Mouse (Mus musculus) forebrain, embryonic 14.5 days (tissue): Measurements from ENCODE around the gene Orai2. TPM values are rescaled to one million over a fixed set of nuclear protein-coding genes. Genes with fewer than 3 reads are reported as not detected.
"Not testable (repeated sequence)": the region's sequence is repeated elsewhere in the genome, so short reads cannot be mapped to it uniquely, and the experiment has no call there.

Source experiments
- ATAC-seq: fragments of 200-750 bp; cut with Nextera tagmentation; 2 replicates; pipeline ENCODE4 v1.8.0; 2017; ENCODE audit warnings: mild to moderate bottlenecking, moderate library complexity
- DNase-seq: peaks from one replicate; pipeline ENCODE4 v3.0.0-alpha.2; 2015; ENCODE audit warnings: low spot score
- H3K27ac ChIP-seq: fragments of 300-500 bp; sonication (generic); 2 replicates; pipeline ENCODE4 v1.5.1; 2014; ENCODE audit warnings: low read depth, mild to moderate bottlenecking, control low read depth, low read length, moderate library complexity
- H3K27me3 ChIP-seq: fragments of 300-500 bp; sonication (generic); replicated peaks from 2 replicates; pipeline ENCODE4 v1.6.1; 2014; ENCODE audit warnings: low read length, control low read depth, mixed read lengths; ENCODE audit not compliant: control insufficient read depth, insufficient read depth
- H3K36me3 ChIP-seq: fragments of 300-500 bp; sonication (generic); 2 replicates; pipeline ENCODE4 v1.6.1; 2014; ENCODE audit warnings: low read length, control low read depth; ENCODE audit not compliant: control insufficient read depth, insufficient read depth
- H3K4me1 ChIP-seq: fragments of 300-500 bp; sonication (generic); 2 replicates; pipeline ENCODE4 v1.6.1; 2014; ENCODE audit warnings: antibody characterized with exemption, low read length, control low read depth; ENCODE audit not compliant: control insufficient read depth, insufficient read depth
- H3K4me2 ChIP-seq: fragments of 300-500 bp; sonication (generic); 2 replicates; pipeline ENCODE4 v1.6.1; 2014; ENCODE audit warnings: mild to moderate bottlenecking, control low read depth, low read length
- H3K4me3 ChIP-seq: fragments of 300-500 bp; sonication (generic); 2 replicates; pipeline ENCODE4 v1.5.1; 2014; ENCODE audit warnings: low read depth, low read length, control low read depth
- H3K9ac ChIP-seq: fragments of 300-500 bp; sonication (generic); 2 replicates; pipeline ENCODE4 v1.6.1; 2014; ENCODE audit warnings: mild to moderate bottlenecking, low read length, control low read depth, moderate library complexity
- H3K9me3 ChIP-seq: fragments of 300-500 bp; sonication (generic); replicated peaks from 2 replicates; pipeline ENCODE4 v1.6.1; 2016; ENCODE audit warnings: low read length, control low read depth, mixed read lengths; ENCODE audit not compliant: control insufficient read depth
- WGBS: fragments of 180-500 bp; shearing (Covaris S2); extraction: QIAGEN DNeasy Blood & Tissue Kit; methylation state at CpG from one replicate; pipeline ENCODE4 v1.1.7; 2014; 5-methylcytosine and 5-hydroxymethylcytosine counted together
- polyA plus RNA-seq: library from polyadenylated mRNA; unstranded; fragments of >200 nt; fragmentation: Nextera tagmentation; extraction: Ambion mirVana; gene quantifications from 2 replicates; pipeline ENCODE4 v1.2.1, GENCODE M21; 2014

The Orai2 gene
- polyA plus RNA-seq, 1 experiment from 2014 or later: 21.7 TPM

GRCm38 (mm10) chr5:136168071-136168470 is 2.4 kb downstream of the Orai2 start:
- peaks cover 2% of the 10 kb centered on the region; the same call in 1 of the 2 replicates for H3K36me3 ChIP-seq
- peaks cover 10% of the 10 kb centered on the region for H3K4me1 ChIP-seq
- no peak for ATAC-seq
- H3K9me3 ChIP-seq: no peaks in the 10 kb centered on the region
- no peak overlapping the region for H3K27ac ChIP-seq
- no peak overlapping the region for H3K9ac ChIP-seq
- no peaks in the 10 kb centered on the region for H3K27me3 ChIP-seq
- H3K4me3 ChIP-seq: no peak overlapping the region
- 92% methylated on average over 3 of the region's 3 CpGs for WGBS
- no peak overlapping the region for H3K4me2 ChIP-seq
- DNase-seq: no peak

DNA sequence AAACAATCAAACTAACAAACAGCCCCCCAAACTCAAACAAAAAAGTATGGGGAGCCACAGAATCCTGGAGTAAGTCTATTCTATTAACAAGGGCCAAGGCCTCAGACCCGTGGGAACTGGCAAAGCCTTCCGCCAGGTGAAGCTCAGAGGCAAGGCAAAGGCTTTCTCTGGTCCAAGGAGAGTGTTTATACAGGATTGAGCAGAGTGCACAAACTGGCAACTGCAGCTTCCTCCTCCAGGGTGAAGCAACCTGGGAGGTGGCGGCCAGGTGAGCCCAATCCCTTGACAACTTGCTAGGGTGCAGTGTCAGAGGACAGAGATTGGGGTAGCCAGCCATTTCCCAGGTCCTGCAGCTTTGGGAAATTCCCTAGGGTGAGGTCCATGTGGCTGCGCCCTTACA is 3.2 kb downstream of the Orai2 start:
- WGBS: 95% methylated on average over 4 of the region's 4 CpGs
- Histone ChIP-seq H3K27ac (no peak overlapping the region), H3K9ac (no peak overlapping the region), H3K9me3 (no peaks in the 10 kb centered on the region), H3K27me3 (no peaks in the 10 kb centered on the region), H3K4me2 (no peak overlapping the region), H3K4me1 (peaks cover 10% of the 10 kb centered on the region), H3K4me3 (no peak overlapping the region), H3K36me3 (peaks cover 2% of the 10 kb centered on the region; the same call in 1 of the 2 replicates)
- DNase-seq (no peak), ATAC-seq (no peak)

GRCm38 (mm10) chr5:136165246-136165645 is 5.3 kb downstream of the Orai2 start:
- 77% methylated on average over 8 of the region's 8 CpGs for WGBS
- H3K27ac ChIP-seq: no peak overlapping the region
- H3K9me3 ChIP-seq: no peaks in the 10 kb centered on the region
- no peak overlapping the region for H3K9ac ChIP-seq
- H3K4me1 ChIP-seq: no peaks in the 10 kb centered on the region
- H3K27me3 ChIP-seq: no peaks in the 10 kb centered on the region
- ATAC-seq: no peak
- DNase-seq: peak; percentile 6
- H3K36me3 ChIP-seq: peaks cover 5% of the 10 kb centered on the region; the same call in 1 of the 2 replicates
- no peak overlapping the region for H3K4me2 ChIP-seq
- no peak overlapping the region for H3K4me3 ChIP-seq

GRCm38 (mm10) chr5:136163807-136164474 is 6.6 kb downstream of the Orai2 start:
- Histone ChIP-seq H3K4me2 (no peak overlapping the region), H3K9ac (no peak overlapping the region), H3K9me3 (no peaks in the 10 kb centered on the region), H3K27me3 (no peaks in the 10 kb centered on the region), H3K4me1 (no peaks in the 10 kb centered on the region), H3K4me3 (no peak overlapping the region), H3K36me3 (peaks cover 5% of the 10 kb centered on the region; the same call in 1 of the 2 replicates), H3K27ac (no peak overlapping the region)
- peak; percentile 21 for DNase-seq
- 75% methylated on average over 11 of the region's 11 CpGs for WGBS
- ATAC-seq: no peak

DNA sequence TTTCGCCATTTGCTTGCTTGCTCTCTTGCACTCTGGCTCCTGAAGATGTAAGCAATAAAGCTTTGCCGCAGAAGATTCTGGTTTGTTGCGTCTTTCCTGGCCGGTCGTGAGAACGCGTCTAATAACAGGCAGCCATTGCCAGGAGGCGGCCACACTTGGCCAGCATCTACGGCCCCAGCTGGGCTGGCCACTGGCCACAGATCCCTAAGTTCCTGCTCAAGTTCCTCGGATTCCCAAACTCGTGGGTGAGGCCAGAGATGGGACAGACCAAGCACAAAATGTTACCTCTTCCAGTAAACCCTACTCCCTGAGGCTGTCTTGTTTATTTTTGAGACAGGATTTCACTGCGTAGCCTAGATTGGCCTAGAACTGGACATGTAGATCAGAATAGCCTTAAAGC is 10.4 kb downstream of the Orai2 start:
- H3K36me3 ChIP-seq, DNase-seq, H3K27me3 ChIP-seq, H3K4me1 ChIP-seq, H3K9me3 ChIP-seq, H3K4me2 ChIP-seq, H3K27ac ChIP-seq, ATAC-seq, H3K4me3 ChIP-seq, H3K9ac ChIP-seq: not testable (repeated sequence)
- WGBS: 91% methylated on average over 11 of the region's 12 CpGs

- Histone ChIP-seq H3K4me1 (no peaks in the 10 kb centered on the region), H3K36me3 (no peaks in the 10 kb centered on the region), H3K27me3 (no peaks in the 10 kb centered on the region), H3K4me3 (no peak overlapping the region), H3K9me3 (no peaks in the 10 kb centered on the region), H3K27ac (no peak overlapping the region), H3K4me2 (no peak overlapping the region), H3K9ac (no peak overlapping the region)
- 84% methylated on average over 5 of the region's 5 CpGs for WGBS
- ATAC-seq (no peak), DNase-seq (no peak)
These were observed 15.1 kb downstream of the Orai2 start for GRCm38 (mm10) chr5:136155399-136155798.

GRCm38 (mm10) chr5:136152365-136152764 is 18.1 kb downstream of the Orai2 start:
- no peaks in the 10 kb centered on the region for H3K4me1 ChIP-seq
- 82% methylated on average over 8 of the region's 8 CpGs for WGBS
- H3K4me3 ChIP-seq: no peak overlapping the region
- H3K9ac ChIP-seq: no peak overlapping the region
- no peaks in the 10 kb centered on the region for H3K36me3 ChIP-seq
- H3K27me3 ChIP-seq: no peaks in the 10 kb centered on the region
- ATAC-seq: no peak
- no peaks in the 10 kb centered on the region for H3K9me3 ChIP-seq
- H3K27ac ChIP-seq: no peak overlapping the region
- DNase-seq: no peak
- no peak overlapping the region for H3K4me2 ChIP-seq

- not testable (repeated sequence) for H3K4me3 ChIP-seq, H3K4me2 ChIP-seq, H3K9me3 ChIP-seq, H3K27ac ChIP-seq, H3K9ac ChIP-seq, H3K4me1 ChIP-seq, ATAC-seq, H3K27me3 ChIP-seq, H3K36me3 ChIP-seq, DNase-seq
- 79% methylated on average over 5 of the region's 5 CpGs for WGBS
These were observed 21.4 kb downstream of the Orai2 start for GRCm38 (mm10) chr5:136149134-136149576.

DNA sequence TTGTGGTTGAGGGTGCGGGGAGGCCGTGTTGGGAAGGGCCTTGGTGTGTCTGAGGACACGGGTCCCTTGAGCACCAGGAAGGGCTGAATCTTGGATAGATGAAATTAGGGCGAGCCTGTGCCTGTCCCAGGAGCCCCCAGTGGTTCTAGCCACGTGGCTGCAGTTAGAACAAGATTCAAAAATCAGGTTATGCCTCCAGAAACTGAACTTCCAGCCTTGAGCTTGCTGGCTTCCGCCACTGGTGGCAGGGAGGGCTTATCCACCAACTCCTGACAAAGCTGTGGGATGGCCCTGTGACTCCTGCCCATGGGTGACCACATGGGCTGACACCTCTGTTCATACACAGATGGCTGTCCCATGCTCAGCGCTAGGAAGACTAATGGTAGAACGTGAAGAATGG is 22.8 kb downstream of the Orai2 start:
- WGBS: 71% methylated on average over 8 of the region's 8 CpGs
- no peaks in the 10 kb centered on the region for H3K27me3 ChIP-seq
- no peaks in the 10 kb centered on the region for H3K4me1 ChIP-seq
- no peaks in the 10 kb centered on the region for H3K36me3 ChIP-seq
- no peak for ATAC-seq
- H3K9ac ChIP-seq: no peak overlapping the region
- H3K4me2 ChIP-seq: no peak overlapping the region
- no peak for DNase-seq
- H3K4me3 ChIP-seq: no peak overlapping the region
- H3K27ac ChIP-seq: no peak overlapping the region
- H3K9me3 ChIP-seq: no peaks in the 10 kb centered on the region
